Mouse (Mus musculus): ENCODE measurements at regions not wholly inside any gene's neighbourhood (a gene's known extent, or its start where the extent isn't known, plus 50 kb on each side); places are given as distances from the start of the nearest gene placed in this dataset.
"Not testable (repeated sequence)": the region's sequence is repeated elsewhere in the genome, so short reads cannot be mapped to it uniquely, and the experiment has no call there.

DNA sequence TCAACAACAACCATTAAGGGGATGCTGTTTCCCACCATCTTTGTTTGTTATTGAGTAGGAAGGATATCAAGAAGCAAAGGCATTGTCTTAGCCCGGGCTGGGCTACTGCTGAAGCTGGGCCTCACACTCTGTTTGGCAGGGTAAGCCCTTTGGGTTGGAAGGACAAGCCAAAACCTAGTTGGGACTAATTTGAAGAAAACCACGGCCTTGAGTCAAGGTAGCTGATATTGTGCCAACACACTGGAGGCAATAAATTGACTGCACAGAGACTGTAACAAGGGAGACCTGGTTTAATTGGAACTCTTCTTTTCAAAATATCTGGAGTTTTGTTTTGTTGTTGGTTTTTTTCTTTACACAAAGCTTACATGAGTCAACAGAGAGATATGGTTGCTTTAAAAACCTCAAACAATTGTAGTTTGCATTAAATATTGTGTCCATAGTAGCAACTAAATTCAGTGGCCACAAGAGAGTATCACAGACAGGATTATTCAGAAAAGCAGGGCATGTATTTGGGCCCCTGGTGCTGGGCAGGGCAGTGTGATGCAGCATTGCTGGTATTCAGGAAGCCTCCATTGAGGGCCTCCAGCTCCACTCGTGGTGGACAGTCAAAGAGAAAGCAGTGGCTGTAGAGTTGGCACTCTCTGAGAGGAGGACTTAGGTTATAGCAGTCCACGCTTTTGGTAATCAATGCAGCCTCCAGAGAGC lies 105.5 kb upstream of the Ubl3 start:
- Histone ChIP-seq H3K4me3 (no peak overlapping the region), H3K27me3 (replicated peaks) (no peaks in the 10 kb centered on the region), H3K9me3 (no peaks in the 10 kb centered on the region), H3K4me2 (no peak overlapping the region), H3K36me3 (replicated peaks) (no peaks in the 10 kb centered on the region), H3K27ac (no peak overlapping the region), H3K9ac (no peak overlapping the region), H3K4me1 (peaks cover 9% of the 10 kb centered on the region)
- 74% methylated on average over 4 of the region's 4 CpGs for WGBS
- ATAC-seq (replicated peaks), result no peak

DNA sequence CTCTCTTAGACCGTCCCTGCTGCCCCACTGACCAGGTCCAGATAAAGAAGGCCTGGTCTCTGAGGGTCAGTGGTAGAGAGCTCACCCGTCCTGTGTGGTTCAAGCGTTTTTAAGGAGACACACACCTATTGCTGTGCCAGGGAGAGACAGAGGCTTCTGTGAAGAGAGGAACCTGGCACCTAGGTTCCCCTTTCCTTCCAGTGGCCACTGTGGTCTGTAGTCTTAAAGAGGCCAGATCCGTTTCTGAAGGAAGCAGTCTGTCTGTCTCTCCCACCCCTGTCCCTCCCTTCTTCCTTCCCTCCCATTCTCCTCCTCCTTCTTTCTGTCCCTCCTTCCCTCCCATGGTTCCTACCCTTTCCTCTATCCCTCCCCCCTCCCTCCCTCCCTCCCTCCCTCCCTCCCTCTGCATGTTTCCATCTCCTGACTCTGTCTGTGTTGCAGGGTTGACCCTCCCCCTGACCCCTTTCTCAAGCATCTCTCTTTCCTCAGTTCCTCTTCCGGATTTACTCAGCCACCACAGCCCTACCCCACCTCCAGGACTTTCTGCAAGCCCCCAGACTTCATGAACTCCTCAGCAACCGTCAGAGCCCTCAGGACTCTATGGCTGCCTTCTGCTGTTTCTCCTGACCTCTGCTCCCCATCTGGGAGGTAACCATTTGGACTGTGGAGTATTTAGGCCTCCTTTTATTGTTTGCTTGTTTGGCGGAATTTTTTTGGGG lies 100.1 kb upstream of the Ubl3 start:
- 56% methylated on average over 7 of the region's 7 CpGs for WGBS
- Histone ChIP-seq H3K4me2 (no peak overlapping the region), H3K9ac (no peak overlapping the region), H3K4me1 (no peaks in the 10 kb centered on the region; the same call in 1 of the 2 replicates), H3K27me3 (replicated peaks) (no peaks in the 10 kb centered on the region), H3K27ac (no peak overlapping the region), H3K9me3 (no peaks in the 10 kb centered on the region), H3K4me3 (no peak overlapping the region), H3K36me3 (replicated peaks) (no peaks in the 10 kb centered on the region)
- no peak for ATAC-seq (replicated peaks)

DNA sequence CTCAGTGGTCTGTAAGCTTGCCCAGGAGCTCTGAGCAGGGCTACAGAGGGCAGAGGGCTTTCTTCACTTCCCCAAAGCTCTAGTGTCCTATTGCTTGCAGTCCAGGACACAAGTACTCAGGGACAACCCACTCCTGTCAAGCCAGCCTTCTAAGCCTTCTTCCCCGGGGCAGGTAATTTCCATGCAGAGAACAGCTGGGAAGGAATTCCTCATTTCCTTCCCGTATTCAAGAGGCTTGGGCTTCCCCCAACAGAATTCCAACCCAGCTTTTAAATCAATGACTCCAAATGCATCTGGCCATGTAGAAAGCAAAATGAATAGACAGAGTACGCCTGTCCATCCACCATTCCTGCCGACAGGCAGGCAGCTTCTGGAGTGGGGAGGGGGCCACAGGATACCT lies 99.1 kb upstream of the Ubl3 start:
- Histone ChIP-seq H3K4me1 (no peaks in the 10 kb centered on the region; the same call in 1 of the 2 replicates), H3K27me3 (replicated peaks) (no peaks in the 10 kb centered on the region), H3K9ac (no peak overlapping the region), H3K36me3 (replicated peaks) (no peaks in the 10 kb centered on the region), H3K4me2 (no peak overlapping the region), H3K9me3 (no peaks in the 10 kb centered on the region), H3K4me3 (no peak overlapping the region), H3K27ac (no peak overlapping the region)
- no peak for ATAC-seq (replicated peaks)
- 57% methylated on average over 4 of the region's 4 CpGs for WGBS

DNA sequence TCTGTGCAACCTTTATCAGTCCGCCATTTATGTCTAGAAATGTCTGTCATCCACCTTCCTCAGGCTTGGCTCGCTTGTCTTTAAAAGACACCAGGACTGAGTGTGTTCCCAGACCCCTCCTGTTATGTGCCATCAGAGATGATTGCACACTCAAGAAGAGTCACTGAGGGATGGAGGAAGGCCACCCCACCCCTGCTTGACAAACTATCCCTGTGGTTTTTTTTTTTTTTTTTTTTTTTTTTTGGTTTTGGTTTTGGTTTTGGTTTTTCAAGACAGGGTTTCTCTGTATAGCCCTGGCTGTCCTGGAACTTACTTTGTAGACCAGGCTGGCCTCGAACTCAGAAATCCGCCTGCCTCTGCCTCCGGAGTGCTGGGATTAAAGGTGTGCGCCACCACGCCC lies 97.0 kb upstream of the Ubl3 start:
- H3K4me2 ChIP-seq; H3K9ac ChIP-seq; H3K9me3 ChIP-seq; H3K27ac ChIP-seq; ATAC-seq (replicated peaks); H3K27me3 ChIP-seq (replicated peaks); H3K4me3 ChIP-seq; H3K4me1 ChIP-seq; H3K36me3 ChIP-seq (replicated peaks): not testable (repeated sequence)
- WGBS, result 94% methylated on average over 7 of the region's 7 CpGs

DNA sequence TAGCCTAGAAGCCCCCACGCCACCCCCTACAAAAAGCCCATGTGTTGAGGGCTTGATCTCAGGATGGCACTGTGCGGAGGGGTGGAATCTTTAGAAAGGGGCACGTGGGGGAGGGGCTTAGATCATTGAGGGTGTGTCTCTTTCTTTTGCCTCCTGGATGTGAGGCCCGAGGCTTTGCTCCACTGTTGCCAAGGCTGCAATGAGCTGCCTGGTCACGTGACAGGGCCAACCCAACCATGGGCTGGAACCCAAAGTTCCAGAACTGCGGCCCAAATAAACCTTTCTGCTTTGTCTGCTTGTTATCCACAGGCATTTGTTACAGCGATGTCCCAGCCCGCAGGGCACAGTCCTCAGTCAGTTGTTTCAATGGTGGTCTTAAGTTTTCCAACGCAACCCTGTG lies 96.5 kb upstream of the Ubl3 start:
- Histone ChIP-seq H3K9me3 (no peaks in the 10 kb centered on the region), H3K4me3 (no peak overlapping the region), H3K27ac (no peak overlapping the region), H3K27me3 (replicated peaks) (no peaks in the 10 kb centered on the region), H3K9ac (no peak overlapping the region), H3K36me3 (replicated peaks) (no peaks in the 10 kb centered on the region), H3K4me2 (no peak overlapping the region), H3K4me1 (no peaks in the 10 kb centered on the region; the same call in 1 of the 2 replicates)
- no peak for ATAC-seq (replicated peaks)
- WGBS, result 79% methylated on average over 9 of the region's 9 CpGs

DNA sequence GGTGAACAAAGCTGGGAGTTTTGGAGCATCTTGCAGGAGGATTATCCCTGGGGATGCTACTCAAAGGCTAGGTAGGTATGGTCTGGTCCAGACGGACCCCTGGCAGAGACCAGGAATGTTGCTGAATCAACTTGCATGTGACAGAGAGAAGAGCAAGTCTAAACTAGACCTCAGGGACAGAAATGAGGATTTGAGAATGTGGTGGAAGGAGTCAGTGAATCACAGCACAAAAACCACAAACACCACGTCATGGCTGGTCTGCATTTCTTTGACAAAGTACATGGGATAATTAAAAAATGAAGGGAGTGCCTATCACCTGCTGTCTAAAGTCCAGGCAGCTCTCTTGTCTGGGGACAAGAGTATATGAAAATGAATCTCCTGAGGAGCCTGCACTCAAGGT lies 95.1 kb upstream of the Ubl3 start:
- H3K4me3 ChIP-seq, result no peak overlapping the region
- no peaks in the 10 kb centered on the region for H3K9me3 ChIP-seq
- H3K27me3 ChIP-seq (replicated peaks), result no peaks in the 10 kb centered on the region
- H3K4me2 ChIP-seq, result no peak overlapping the region
- no peaks in the 10 kb centered on the region; the same call in 1 of the 2 replicates for H3K4me1 ChIP-seq
- ATAC-seq (replicated peaks), result no peak
- H3K36me3 ChIP-seq (replicated peaks), result no peaks in the 10 kb centered on the region
- WGBS, result 63% methylated on average over 2 of the region's 2 CpGs
- no peak overlapping the region for H3K27ac ChIP-seq
- no peak overlapping the region for H3K9ac ChIP-seq

DNA sequence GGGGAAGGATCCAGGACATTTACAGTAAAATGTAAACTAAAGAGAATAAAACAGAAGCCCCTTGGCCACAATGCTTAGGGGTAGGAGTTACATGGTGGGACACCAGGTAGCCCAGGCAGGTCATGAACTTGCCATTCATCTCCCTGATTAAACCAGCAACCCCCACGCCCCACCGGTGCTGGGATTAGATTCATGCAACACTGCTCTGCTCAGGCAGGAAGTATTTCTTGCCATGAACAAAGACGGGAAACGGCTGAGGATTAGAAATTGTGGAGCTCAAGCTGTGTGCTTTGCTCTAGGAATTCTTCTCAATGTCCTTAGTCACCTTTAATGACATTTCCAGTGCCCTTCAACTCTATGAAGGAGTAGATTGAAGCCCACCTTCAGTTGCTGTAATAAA lies 93.2 kb upstream of the Ubl3 start:
- ATAC-seq (replicated peaks), result no peak
- Histone ChIP-seq H3K9me3 (no peaks in the 10 kb centered on the region), H3K4me3 (no peak overlapping the region), H3K4me2 (no peak overlapping the region), H3K36me3 (replicated peaks) (no peaks in the 10 kb centered on the region), H3K27ac (no peak overlapping the region), H3K4me1 (0 out of 2 replicates have a peak, but pooled peaks cover 4% of the 10 kb centered on the region), H3K27me3 (replicated peaks) (no peaks in the 10 kb centered on the region), H3K9ac (no peak overlapping the region)
- WGBS, result 41% methylated on average over 4 of the region's 4 CpGs

DNA sequence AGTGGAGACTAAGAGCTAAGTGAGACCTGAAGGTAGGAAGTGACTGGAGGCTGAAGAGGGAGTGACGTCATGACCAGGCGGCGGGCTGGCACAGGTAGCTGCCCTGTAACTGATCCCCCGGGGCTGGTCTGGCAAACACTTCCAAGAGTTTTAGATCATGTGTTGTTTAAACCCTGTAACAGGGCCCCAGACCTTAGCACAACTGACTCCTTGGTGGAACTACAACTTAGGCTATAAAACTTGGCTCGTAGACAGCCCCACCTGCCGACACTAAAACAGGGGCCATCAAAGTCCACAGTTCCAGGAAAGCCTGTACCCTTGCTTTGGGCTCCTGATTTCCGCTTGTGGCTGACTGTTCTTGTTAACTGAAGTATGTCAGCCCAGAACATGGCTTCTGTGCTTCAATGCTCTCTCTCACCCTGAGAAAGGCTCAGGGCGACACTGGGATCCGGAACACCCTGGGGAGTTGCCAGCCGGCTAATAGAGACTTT lies 92.6 kb upstream of the Ubl3 start:
- Histone ChIP-seq H3K9me3 (no peaks in the 10 kb centered on the region), H3K36me3 (replicated peaks) (no peaks in the 10 kb centered on the region), H3K4me3 (no peak overlapping the region), H3K27ac (no peak overlapping the region), H3K9ac (no peak overlapping the region), H3K4me1 (0 out of 2 replicates have a peak, but pooled peaks cover 4% of the 10 kb centered on the region), H3K27me3 (replicated peaks) (no peaks in the 10 kb centered on the region), H3K4me2 (no peak overlapping the region)
- ATAC-seq (replicated peaks), result no peak
- 79% methylated on average over 10 of the region's 10 CpGs for WGBS

DNA sequence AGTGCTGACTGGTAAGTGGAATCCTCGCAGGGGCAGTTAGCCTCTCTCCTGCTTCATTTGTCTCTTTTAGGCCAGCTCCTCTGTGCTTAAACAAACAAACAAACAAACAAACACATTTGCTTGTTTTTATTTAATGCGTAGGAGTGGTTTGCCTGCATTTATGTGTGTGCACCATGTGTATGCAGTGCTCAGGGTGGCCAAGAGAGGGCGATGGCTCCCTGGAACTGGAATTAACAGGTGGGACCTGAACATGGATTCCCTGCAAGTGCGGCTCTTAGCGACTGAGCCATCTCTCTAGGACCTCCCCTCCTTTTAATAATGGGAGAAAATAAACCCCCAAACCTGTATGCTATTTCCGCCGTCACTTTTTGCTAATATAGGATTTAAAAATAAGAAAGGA lies 91.8 kb upstream of the Ubl3 start:
- H3K9ac ChIP-seq, result no peak overlapping the region

DNA sequence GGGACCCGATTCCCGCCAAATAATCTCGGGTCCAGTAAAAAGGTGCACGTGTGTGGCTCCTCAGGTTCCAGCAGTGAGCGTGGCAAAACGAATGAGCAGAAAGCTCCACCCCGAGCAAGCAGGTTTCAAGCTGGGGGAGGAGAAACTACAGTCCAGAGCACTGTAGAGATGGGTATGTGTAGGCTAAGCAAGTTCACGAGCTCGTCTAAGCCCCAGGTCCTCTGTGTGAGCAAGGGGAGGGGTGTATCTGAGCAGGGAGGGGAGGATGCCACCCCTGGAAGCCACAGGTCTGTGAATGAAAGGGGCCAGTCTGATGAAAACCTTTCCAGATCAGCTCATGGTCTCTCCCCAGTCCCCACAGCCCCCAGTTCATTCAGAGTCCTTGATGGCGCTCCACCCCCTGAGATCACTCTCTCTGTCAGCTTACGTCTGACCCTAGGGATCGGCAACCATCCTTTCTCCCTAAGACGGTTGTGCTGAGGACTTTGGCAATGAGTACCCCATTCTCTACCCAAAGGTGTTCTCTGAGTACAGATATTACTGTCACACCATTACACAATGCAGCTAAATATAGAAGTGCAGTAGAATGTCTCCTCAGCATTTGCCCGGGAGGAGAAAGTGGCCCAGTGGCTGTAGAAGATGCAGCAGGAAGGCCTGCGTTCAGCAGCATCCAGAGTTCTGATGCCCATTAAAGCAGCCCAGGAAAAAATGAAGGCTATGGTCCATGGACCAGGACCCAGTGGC lies 89.2 kb upstream of the Ubl3 start:
- H3K9ac ChIP-seq, result no peak overlapping the region
- 0 out of 2 replicates have a peak, but pooled peaks cover 4% of the 10 kb centered on the region for H3K4me1 ChIP-seq
- 46% methylated on average over 15 of the region's 15 CpGs for WGBS
- H3K27ac ChIP-seq, result no peak overlapping the region
- H3K9me3 ChIP-seq, result no peaks in the 10 kb centered on the region
- no peaks in the 10 kb centered on the region for H3K36me3 ChIP-seq (replicated peaks)
- no peaks in the 10 kb centered on the region for H3K27me3 ChIP-seq (replicated peaks)
- no peak overlapping the region for H3K4me3 ChIP-seq
- H3K4me2 ChIP-seq, result no peak overlapping the region
- ATAC-seq (replicated peaks), result no peak

More for the DNA sequence above, 91.8 kb upstream of the Ubl3 start:
- Histone ChIP-seq H3K4me3 (no peak overlapping the region), H3K27me3 (replicated peaks) (no peaks in the 10 kb centered on the region), H3K4me2 (no peak overlapping the region), H3K36me3 (replicated peaks) (no peaks in the 10 kb centered on the region), H3K4me1 (0 out of 2 replicates have a peak, but pooled peaks cover 4% of the 10 kb centered on the region), H3K9me3 (no peaks in the 10 kb centered on the region), H3K27ac (no peak overlapping the region)
- 96% methylated on average over 7 of the region's 7 CpGs for WGBS
- no peak for ATAC-seq (replicated peaks)

DNA sequence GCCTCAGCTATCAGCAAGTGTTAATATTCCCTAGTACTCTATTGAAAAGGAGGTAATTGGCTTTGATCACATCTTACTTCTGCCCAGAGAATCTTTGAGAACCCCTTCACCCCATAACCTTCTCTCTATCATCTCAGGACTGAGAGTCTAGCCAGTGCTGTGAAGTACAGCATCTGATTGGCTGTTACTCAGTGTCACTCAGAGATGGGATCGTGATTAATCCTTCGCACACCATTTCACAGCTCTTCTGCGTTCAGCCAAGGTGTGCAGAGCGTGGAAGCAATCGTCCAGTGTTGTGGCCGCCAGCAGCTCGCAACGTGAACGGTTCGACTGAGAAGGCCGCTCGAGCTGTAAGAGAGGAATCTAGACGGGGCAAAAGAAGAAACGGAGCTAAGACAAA lies 87.9 kb upstream of the Ubl3 start:
- Histone ChIP-seq H3K36me3 (replicated peaks) (no peaks in the 10 kb centered on the region), H3K9ac (no peak overlapping the region), H3K4me3 (no peak overlapping the region), H3K27ac (no peak overlapping the region), H3K4me1 (0 out of 2 replicates have a peak, but pooled peaks cover 4% of the 10 kb centered on the region), H3K27me3 (replicated peaks) (no peaks in the 10 kb centered on the region), H3K9me3 (no peaks in the 10 kb centered on the region), H3K4me2 (no peak overlapping the region)
- ATAC-seq (replicated peaks), result peak; percentile 65; the same call in 1 of the 2 replicates
- WGBS, result 36% methylated on average over 14 of the region's 14 CpGs

DNA sequence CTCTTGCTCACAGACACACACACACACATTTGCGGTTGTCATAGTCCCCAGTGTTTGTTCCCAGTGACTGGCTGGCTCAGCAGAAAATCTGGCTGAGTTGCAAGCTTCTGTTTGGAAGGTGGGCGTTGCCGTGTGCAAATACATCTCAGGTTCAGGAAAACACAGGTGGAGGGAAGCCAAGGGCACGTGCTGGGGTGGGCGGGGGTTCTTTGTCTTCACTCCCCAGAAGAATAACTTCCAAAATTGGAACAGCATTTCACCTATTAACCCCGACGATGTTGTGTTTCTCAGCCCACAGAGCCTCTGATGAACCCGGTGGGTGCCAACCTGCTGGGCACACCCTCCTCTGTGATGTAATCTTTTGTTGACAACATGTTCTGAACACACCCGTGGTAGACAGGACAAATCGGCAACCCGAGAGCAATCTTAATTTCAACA lies 82.3 kb upstream of the Ubl3 start:
- Histone ChIP-seq H3K9me3 (no peaks in the 10 kb centered on the region), H3K4me1 (no peaks in the 10 kb centered on the region), H3K4me3 (no peak overlapping the region), H3K36me3 (replicated peaks) (no peaks in the 10 kb centered on the region), H3K27me3 (replicated peaks) (no peaks in the 10 kb centered on the region), H3K27ac (no peak overlapping the region), H3K4me2 (no peak overlapping the region), H3K9ac (no peak overlapping the region)
- no peak for ATAC-seq (replicated peaks)
- 69% methylated on average over 11 of the region's 11 CpGs for WGBS
